Mouse (Mus musculus) C2C12 (cell line): ENCODE data around the gene Zdhhc22.

Experiments
- CEBPB ChIP-seq: IDR thresholded peaks from one replicate; pipeline ENCODE4 v1.6.1; 2011; ENCODE audit warnings: low read depth, mild to moderate bottlenecking, control low read depth, moderate library complexity
- CTCF ChIP-seq: IDR thresholded peaks from one replicate; pipeline ENCODE4 v1.5.1; 2011; ENCODE audit not compliant: control insufficient read depth, insufficient read depth, insufficient read length
- MAX ChIP-seq: IDR thresholded peaks from one replicate; pipeline ENCODE4 v1.6.1; 2011; ENCODE audit warnings: mild to moderate bottlenecking, control low read depth

- TF ChIP-seq CTCF (no peak), MAX (no peak), CEBPB (no peak)
Measured at GRCm38 (mm10) chr12:87028068-87028467, 37.8 kb upstream of the Zdhhc22 start.
